In the genomic region with DNA sequence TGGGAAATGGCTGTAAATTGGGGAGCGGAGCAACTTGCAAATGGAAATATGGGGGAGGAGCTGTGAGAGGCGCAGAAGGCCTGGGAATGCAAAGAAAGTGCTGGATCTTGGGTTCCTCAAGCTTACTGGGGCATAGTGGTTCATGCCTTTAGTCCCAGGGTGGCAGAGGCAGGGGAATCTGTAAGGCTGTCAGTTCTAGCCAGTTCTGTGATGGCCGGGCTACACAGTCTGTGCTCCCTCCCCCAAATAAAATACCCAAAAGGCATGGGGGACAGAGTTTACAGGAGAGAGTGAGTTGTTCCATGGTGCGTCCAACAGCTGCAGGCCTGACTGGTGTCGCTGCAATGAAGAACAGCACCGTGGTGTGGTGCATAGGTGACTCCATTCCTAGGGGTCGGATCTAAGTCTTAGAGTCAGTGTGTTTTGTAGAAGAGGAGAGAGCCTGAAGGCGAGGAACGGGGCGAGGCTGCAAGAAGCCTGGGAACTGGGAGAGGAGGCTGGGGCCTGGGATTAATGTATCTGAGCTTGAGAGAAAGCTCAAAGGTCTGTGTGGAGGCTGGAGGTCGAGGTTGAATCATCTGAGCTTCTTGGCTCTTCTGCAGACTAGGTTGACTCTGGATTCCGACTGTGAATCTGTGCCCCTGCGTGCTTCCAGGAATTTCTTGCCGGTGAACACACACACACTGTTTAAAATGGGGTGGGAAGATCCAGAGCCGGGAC, we compare ENCODE assay signal across 7 mouse cellular contexts. TPM values are rescaled to one million over a fixed set of nuclear protein-coding genes. Genes with fewer than 3 reads are reported as not detected.
DNase-seq lines count a peak whose midpoint lies in the region; ATAC-seq and TF ChIP-seq lines count a peak whose summit lies in the region.

No protein-coding gene starts in this region.

- peak; percentile 78 for DNase-seq in 3T3-L1 (ENCODE audit: low read depth, low spot score)
- DNase-seq in heart, postnatal 0 days (ENCODE audit: low spot score) = no peak
- DNase-seq in cerebellum, postnatal 4 days (ENCODE audit: low spot score in 2 of 2) = no peak
- no peak for DNase-seq in gastrocnemius, adult 18-20 months (ENCODE audit: low spot score)
- no peak for DNase-seq in left cerebral cortex, postnatal 4 days

- no peak for TF ChIP-seq CTCF in E14TG2a.4 (conservative IDR thresholded peaks at IDR 0.05; ENCODE audit: low read length)
- TF ChIP-seq CTCF in heart, postnatal 0 days (IDR thresholded peaks at IDR 0.05; ENCODE audit: low read depth) = no peak

- peak overlapping the region; percentile 71 for H3K4me2 ChIP-seq in heart, postnatal 0 days (ENCODE audit: low read depth, low read length)
- peak overlapping the region; percentile 70 for H3K4me2 ChIP-seq in limb, embryonic 15.5 days

- ATAC-seq in heart, postnatal 0 days (ENCODE audit: insufficient read depth, low read depth) = no peak
- no peak for ATAC-seq in limb, embryonic 15.5 days (ENCODE audit: insufficient number of reproducible peaks, low FRiP score, low TSS enrichment, low read depth)

- no peaks in the 10 kb centered on the region for H3K9me3 ChIP-seq in E14TG2a.4 (ENCODE audit: low read length)
- no peaks in the 10 kb centered on the region for H3K9me3 ChIP-seq in heart, postnatal 0 days (replicated peaks; ENCODE audit: control insufficient read depth, low read length)
- H3K9me3 ChIP-seq in limb, embryonic 15.5 days = no peaks in the 10 kb centered on the region

- H3K4me1 ChIP-seq in E14TG2a.4 (replicated peaks; ENCODE audit: low read depth, low read length) = peaks cover 66% of the 10 kb centered on the region
- H3K4me1 ChIP-seq in heart, postnatal 0 days (ENCODE audit: control insufficient read depth, insufficient read depth) = peaks cover 69% of the 10 kb centered on the region
- peaks cover 68% of the 10 kb centered on the region for H3K4me1 ChIP-seq in limb, embryonic 15.5 days

- H3K36me3 ChIP-seq in E14TG2a.4 (ENCODE audit: insufficient read depth, low read length) = no peaks in the 10 kb centered on the region
- no peaks in the 10 kb centered on the region for H3K36me3 ChIP-seq in heart, postnatal 0 days (replicated peaks; ENCODE audit: control insufficient read depth, insufficient read depth, low read length)
- no peaks in the 10 kb centered on the region for H3K36me3 ChIP-seq in limb, embryonic 15.5 days

- H3K4me3 ChIP-seq in E14TG2a.4 (replicated peaks; ENCODE audit: low read length) = peak overlapping the region; percentile 87
- peak overlapping the region; percentile 75 for H3K4me3 ChIP-seq in heart, postnatal 0 days (ENCODE audit: low read depth, low read length)
- H3K4me3 ChIP-seq in limb, embryonic 15.5 days = peak overlapping the region; percentile 85

- H3K27ac ChIP-seq in heart, postnatal 0 days (ENCODE audit: low read depth) = peak overlapping the region; percentile 97
- H3K27ac ChIP-seq in limb, embryonic 15.5 days = peak overlapping the region; percentile 99

- peak overlapping the region; percentile 85 for H3K9ac ChIP-seq in heart, postnatal 0 days (replicated peaks; ENCODE audit: low read depth, low read length)
- H3K9ac ChIP-seq in limb, embryonic 15.5 days = peak overlapping the region; percentile 89; the same call in 1 of the 2 replicates

- intact Hi-C loops in left cerebral cortex, postnatal 4 days (cut with DNase I) = no loop called here

- 26% methylated on average over 15 of the region's 15 CpGs for WGBS in heart, postnatal 0 days
- whole genome bisulfite sequencing in limb, embryonic 15.5 days = 8% methylated on average over 15 of the region's 15 CpGs

- no peak for TF ChIP-seq EP300 in heart, postnatal 0 days (IDR thresholded peaks at IDR 0.05; ENCODE audit: low read depth)

- H3K27me3 ChIP-seq in E14TG2a.4 (ENCODE audit: insufficient read depth, low read length) = peaks cover 21% of the 10 kb centered on the region
- no peaks in the 10 kb centered on the region for H3K27me3 ChIP-seq in heart, postnatal 0 days (ENCODE audit: control insufficient read depth, insufficient read depth, low read length)
- no peaks in the 10 kb centered on the region for H3K27me3 ChIP-seq in limb, embryonic 15.5 days

RNA-seq across cellular contexts. Expression of a gene that starts 0.6 kb away (rescaled TPM):
- 122 and 135 TPM in 2 replicates for total RNA-seq in heart, postnatal 0 days (2014; rRNA removed; ENCODE audit: low replicate concordance)
- polyA plus RNA-seq in heart, postnatal 0 days (2015; fragmentation: Nextera tagmentation; extraction: Ambion mirVana) = 56.8 and 59.1 TPM in 2 replicates
- 96.4 and 104 TPM in 2 replicates for polyA plus RNA-seq in limb, embryonic 15.5 days (2015; fragmentation: Nextera tagmentation; extraction: Ambion mirVana)
- total RNA-seq in gastrocnemius, adult 18-20 months (2021) = 100 to 1,000 TPM; 199 to 202 TPM
- total RNA-seq in left cerebral cortex, postnatal 4 days (2021) = 10 to 100 TPM; 14.0 to 18.5 TPM

RNA-seq across cellular contexts. Expression of a gene that starts 21.7 kb away (rescaled TPM):
- total RNA-seq in heart, postnatal 0 days (2014; rRNA removed; ENCODE audit: low replicate concordance) = 407 and 439 TPM in 2 replicates
- polyA plus RNA-seq in heart, postnatal 0 days (2015; fragmentation: Nextera tagmentation; extraction: Ambion mirVana) = 172 and 173 TPM in 2 replicates
- 467 and 482 TPM in 2 replicates for polyA plus RNA-seq in limb, embryonic 15.5 days (2015; fragmentation: Nextera tagmentation; extraction: Ambion mirVana)
- total RNA-seq in gastrocnemius, adult 18-20 months (2021) = 100 to 1,000 TPM; 452 to 469 TPM
- 100 to 1,000 TPM; 385 to 398 TPM for total RNA-seq in left cerebral cortex, postnatal 4 days (2021)

RNA-seq across cellular contexts. Expression of a gene that starts 34.9 kb away (rescaled TPM):
- 9.8 and 18.0 TPM in 2 replicates for total RNA-seq in heart, postnatal 0 days (2014; rRNA removed; ENCODE audit: low replicate concordance)
- polyA plus RNA-seq in heart, postnatal 0 days (2015; fragmentation: Nextera tagmentation; extraction: Ambion mirVana) = 8.2 and 10.4 TPM in 2 replicates
- 29.3 and 30.0 TPM in 2 replicates for polyA plus RNA-seq in limb, embryonic 15.5 days (2015; fragmentation: Nextera tagmentation; extraction: Ambion mirVana)
- 1 to 10 TPM; 7.6 to 8.2 TPM for total RNA-seq in gastrocnemius, adult 18-20 months (2021)
- 10 to 100 TPM; 17.5 to 20.0 TPM for total RNA-seq in left cerebral cortex, postnatal 4 days (2021)

RNA-seq across cellular contexts. Expression of a gene that starts 46.8 kb away (rescaled TPM):
- total RNA-seq in heart, postnatal 0 days (2014; rRNA removed; ENCODE audit: low replicate concordance) = 55.1 and 57.9 TPM in 2 replicates
- polyA plus RNA-seq in heart, postnatal 0 days (2015; fragmentation: Nextera tagmentation; extraction: Ambion mirVana) = 47.6 and 51.5 TPM in 2 replicates
- polyA plus RNA-seq in limb, embryonic 15.5 days (2015; fragmentation: Nextera tagmentation; extraction: Ambion mirVana) = 155 and 160 TPM in 2 replicates
- 10 to 100 TPM; 21.6 to 24.2 TPM for total RNA-seq in gastrocnemius, adult 18-20 months (2021)
- 10 to 100 TPM; 75.4 to 79.6 TPM for total RNA-seq in left cerebral cortex, postnatal 4 days (2021)

RNA-seq across cellular contexts. Expression of a gene that starts 59.2 kb away (rescaled TPM):
- total RNA-seq in heart, postnatal 0 days (2014; rRNA removed; ENCODE audit: low replicate concordance) = 6.7 and 21.0 TPM in 2 replicates
- 9.6 and 10.1 TPM in 2 replicates for polyA plus RNA-seq in heart, postnatal 0 days (2015; fragmentation: Nextera tagmentation; extraction: Ambion mirVana)
- 41.8 and 42.7 TPM in 2 replicates for polyA plus RNA-seq in limb, embryonic 15.5 days (2015; fragmentation: Nextera tagmentation; extraction: Ambion mirVana)
- 1 to 10 TPM; 3.1 to 4.5 TPM for total RNA-seq in gastrocnemius, adult 18-20 months (2021)
- total RNA-seq in left cerebral cortex, postnatal 4 days (2021) = 10 to 100 TPM in 1 of 2 experiments, 1 to 10 TPM in 1; 9.4 to 11.6 TPM
